ENCODE assay signal across 15 mouse cellular contexts in the genomic region with DNA sequence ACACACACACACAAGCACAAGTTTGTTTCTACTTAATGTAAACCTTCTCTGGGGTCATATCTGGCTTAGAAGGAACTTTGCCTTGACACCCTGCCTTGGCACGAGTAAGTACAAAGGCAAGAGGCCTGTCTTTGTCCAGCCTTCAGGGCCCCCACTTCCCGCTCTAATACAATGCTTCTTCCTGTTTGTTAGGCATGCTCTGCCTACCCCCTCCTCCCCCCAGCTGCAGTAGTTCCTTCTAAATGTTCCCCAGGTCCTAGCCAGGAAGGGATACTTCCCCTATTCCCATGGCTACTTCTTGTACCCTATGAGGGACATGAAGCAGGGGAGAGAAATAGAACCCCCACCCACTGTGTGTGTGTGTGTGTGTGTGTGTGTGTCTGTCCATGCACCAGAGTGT. TPM values are rescaled to one million over a fixed set of nuclear protein-coding genes. Genes with fewer than 3 reads are reported as not detected.
DNase-seq lines count a peak whose midpoint lies in the region; ATAC-seq and TF ChIP-seq lines count a peak whose summit lies in the region.
"Had no signal": no experiment of that assay in that cellular context is flagged by ENCODE, and none has a peak within 500 bp of the region (broad histone marks: within the 10 kb centered on the region; RNA-seq: fewer than 3 reads in every experiment).

No protein-coding gene starts in this region.

- H3K9me3 ChIP-seq in heart, postnatal 0 days (replicated peaks; ENCODE audit: control insufficient read depth, low read length) = no peaks in the 10 kb centered on the region
- no peaks in the 10 kb centered on the region for H3K9me3 ChIP-seq in liver, postnatal 0 days (ENCODE audit: low read length)
- H3K9me3 ChIP-seq in stomach, postnatal 0 days (ENCODE audit: control insufficient read depth, low read length) = no peaks in the 10 kb centered on the region
- H3K9me3 ChIP-seq: midbrain, embryonic 13.5 days had no signal

- TF ChIP-seq POLR2A in lung, adult 2 months (IDR thresholded peaks at IDR 0.05; ENCODE audit: borderline replicate concordance, extremely low read depth, low read depth, low read length) = no peak

- H3K9ac ChIP-seq in heart, postnatal 0 days (replicated peaks; ENCODE audit: low read depth, low read length) = no peak overlapping the region
- no peak overlapping the region for H3K9ac ChIP-seq in liver, postnatal 0 days (replicated peaks)
- no peak overlapping the region for H3K9ac ChIP-seq in stomach, postnatal 0 days (ENCODE audit: low read length)
- H3K9ac ChIP-seq: forebrain, postnatal 0 days; liver, embryonic 14.5 days; midbrain, embryonic 13.5 days had no signal

- H3K36me3 ChIP-seq in heart, postnatal 0 days (replicated peaks; ENCODE audit: control insufficient read depth, insufficient read depth, low read length) = no peaks in the 10 kb centered on the region
- no peaks in the 10 kb centered on the region for H3K36me3 ChIP-seq in liver, postnatal 0 days (replicated peaks; ENCODE audit: insufficient read depth, low read length)
- no peaks in the 10 kb centered on the region for H3K36me3 ChIP-seq in stomach, postnatal 0 days (ENCODE audit: control insufficient read depth, insufficient read depth, low read length)
- H3K36me3 ChIP-seq: midbrain, embryonic 13.5 days had no signal

- 60% methylated on average over 2 of the region's 2 CpGs for WGBS in heart, postnatal 0 days
- 40% methylated on average over 2 of the region's 2 CpGs for WGBS in lung, adult 2 months
- 56% methylated on average over 2 of the region's 2 CpGs for WGBS in liver, postnatal 0 days (ENCODE audit: insufficient replicate concordance)
- WGBS in stomach, postnatal 0 days = 44% methylated on average over 2 of the region's 2 CpGs

- 0 out of 2 replicates have a peak overlapping the region, but pooled peaks have one; percentile 20 for H3K27ac ChIP-seq in heart, postnatal 0 days (ENCODE audit: low read depth)
- H3K27ac ChIP-seq in liver, postnatal 0 days (ENCODE audit: low read depth) = no peak overlapping the region
- no peak overlapping the region for H3K27ac ChIP-seq in stomach, postnatal 0 days (replicated peaks)
- H3K27ac ChIP-seq: liver, embryonic 14.5 days; midbrain, embryonic 13.5 days had no signal

- no peaks in the 10 kb centered on the region for H3K27me3 ChIP-seq in heart, postnatal 0 days (ENCODE audit: control insufficient read depth, insufficient read depth, low read length)
- H3K27me3 ChIP-seq in liver, postnatal 0 days (ENCODE audit: insufficient read depth, low read length) = no peaks in the 10 kb centered on the region
- no peaks in the 10 kb centered on the region for H3K27me3 ChIP-seq in stomach, postnatal 0 days (ENCODE audit: control insufficient read depth, insufficient read depth, low read length)
- H3K27me3 ChIP-seq: midbrain, embryonic 13.5 days had no signal

- peak; percentile 9 for DNase-seq in heart, postnatal 0 days (ENCODE audit: low spot score)
- DNase-seq in heart, postnatal 25 days (ENCODE audit: low spot score) = no peak
- DNase-seq in lung, adult 18-20 months = peak; percentile 46 to 62
- no peak for DNase-seq in lung, adult 2 months
- peak; percentile 12 for DNase-seq in liver, postnatal 0 days
- DNase-seq in stomach, postnatal 0 days (ENCODE audit: low spot score) = no peak
- DNase-seq in frontal cortex, adult 2 months (ENCODE audit: extremely low spot score in 1 of 2, low spot score in 1 of 2) = no peak
- no peak for DNase-seq in ovary, postnatal 36 days (ENCODE audit: low spot score)
- DNase-seq: cerebellum, postnatal 36 days; forebrain, postnatal 0 days had no signal

- TF ChIP-seq CTCF in heart, postnatal 0 days (IDR thresholded peaks at IDR 0.05; ENCODE audit: low read depth) = no peak
- TF ChIP-seq CTCF in lung, adult 2 months (IDR thresholded peaks at IDR 0.05; ENCODE audit: insufficient read depth, low read length) = no peak
- no peak for TF ChIP-seq CTCF in liver, postnatal 0 days (IDR thresholded peaks at IDR 0.05; ENCODE audit: low read depth)
- no peak for TF ChIP-seq CTCF in stomach, postnatal 0 days (IDR thresholded peaks at IDR 0.05; ENCODE audit: low read depth)

- TF ChIP-seq EP300 in heart, postnatal 0 days (IDR thresholded peaks at IDR 0.05; ENCODE audit: low read depth) = no peak
- no peak for TF ChIP-seq EP300 in liver, postnatal 0 days (IDR thresholded peaks at IDR 0.05; ENCODE audit: low read depth)
- no peak for TF ChIP-seq EP300 in stomach, postnatal 0 days (optimal IDR thresholded peaks at IDR 0.05)

- intact Hi-C loops in heart, postnatal 25 days (cut with DNase I) = loop anchor here (10.0 kb wide), 1 partner anchor 108 kb away; no protein-coding TSS in a partner anchor

- peak; percentile 66; the same call in 1 of the 2 replicates for ATAC-seq in heart, postnatal 0 days (ENCODE audit: insufficient read depth, low read depth)
- peak; percentile 53; the same call in 1 of the 2 replicates for ATAC-seq in liver, postnatal 0 days
- peak; percentile 53; the same call in 1 of the 2 replicates for ATAC-seq in stomach, postnatal 0 days (ENCODE audit: low FRiP score, low TSS enrichment)
- ATAC-seq: CD4-positive, CD25-positive, alpha-beta regulatory T cell, adult 4 months; forebrain, postnatal 0 days; midbrain, embryonic 13.5 days had no signal

- no peaks in the 10 kb centered on the region for H3K4me1 ChIP-seq in heart, postnatal 0 days (ENCODE audit: control insufficient read depth, insufficient read depth)
- H3K4me1 ChIP-seq in lung, adult 2 months (ENCODE audit: control insufficient read depth, insufficient read depth, low read length) = no peaks in the 10 kb centered on the region; the same call in 1 of the 2 replicates
- no peaks in the 10 kb centered on the region for H3K4me1 ChIP-seq in liver, postnatal 0 days (ENCODE audit: insufficient read depth)
- no peaks in the 10 kb centered on the region for H3K4me1 ChIP-seq in stomach, postnatal 0 days (replicated peaks; ENCODE audit: control insufficient read depth, insufficient read depth)
- H3K4me1 ChIP-seq: midbrain, embryonic 13.5 days had no signal

- H3K4me2 ChIP-seq in heart, postnatal 0 days (ENCODE audit: low read depth, low read length) = no peak overlapping the region
- no peak overlapping the region for H3K4me2 ChIP-seq in liver, postnatal 0 days (ENCODE audit: low read depth, low read length)
- no peak overlapping the region for H3K4me2 ChIP-seq in stomach, postnatal 0 days (replicated peaks; ENCODE audit: low read depth)
- H3K4me2 ChIP-seq: midbrain, embryonic 13.5 days had no signal

- no peak overlapping the region for H3K4me3 ChIP-seq in heart, postnatal 0 days (ENCODE audit: low read depth, low read length)
- no peak overlapping the region for H3K4me3 ChIP-seq in lung, adult 2 months (replicated peaks; ENCODE audit: extremely low read depth, low read depth, low read length)
- no peak overlapping the region for H3K4me3 ChIP-seq in liver, postnatal 0 days (ENCODE audit: low read depth, low read length)
- no peak overlapping the region for H3K4me3 ChIP-seq in stomach, postnatal 0 days (ENCODE audit: low read depth, low read length)
- H3K4me3 ChIP-seq: midbrain, embryonic 13.5 days had no signal

RNA-seq across cellular contexts. Expression of a gene that starts 40.5 kb away (rescaled TPM):
- 0.08 TPM in 1 of 2 replicates, not detected in the other for total RNA-seq in heart, postnatal 0 days (2014; rRNA removed; ENCODE audit: low replicate concordance)
- polyA plus RNA-seq in heart, postnatal 0 days (2015; fragmentation: Nextera tagmentation; extraction: Ambion mirVana) = 0.05 TPM in 2 replicates
- under 1 TPM; 0.13 to 0.20 TPM for total RNA-seq in heart, postnatal 25 days (2021)
- 0.72 and 0.92 TPM in 2 replicates for polyA plus RNA-seq in lung, adult 2 months (2012; rRNA removed)
- polyA plus RNA-seq in liver, postnatal 0 days (2015; fragmentation: Nextera tagmentation; extraction: Ambion mirVana) = 0.02 TPM in 1 of 2 replicates, not detected in the other
- polyA plus RNA-seq in stomach, postnatal 0 days (2015; fragmentation: Nextera tagmentation; extraction: Ambion mirVana) = 0.04 and 0.08 TPM in 2 replicates
- 0.21 and 0.42 TPM in 2 replicates for polyA plus RNA-seq in frontal cortex, adult 2 months (2012; rRNA removed)
- polyA plus RNA-seq: hindbrain, embryonic 11.5 days; neural tube, embryonic 11.5 days had no signal

Comparison
In these comparisons a context has a peak if more than half of its experiments do, and no peak if none do; other contexts are left out.
1. DNase-seq: peak in heart, postnatal 0 days (single experiment), lung, adult 18-20 months (2 of 2) and liver, postnatal 0 days (single experiment); none in heart, postnatal 25 days (single experiment), lung, adult 2 months (single experiment), stomach, postnatal 0 days (single experiment), frontal cortex, adult 2 months (0 of 2) and ovary, postnatal 36 days (single experiment).
2. Peak in every context shown above with its lines, with median percentiles within 50 percentile points of each other: ATAC-seq.